Mouse (Mus musculus) heart, adult 9 months (tissue): ENCODE results near the gene Smad3.
A peak's percentile ranks its signal among the peaks of the same experiment; 100 is the strongest.

Experiments used
- DNase-seq, 2 experiments: peaks; one replicate each; pipeline ENCODE4 v3.0.0; 2022; ENCODE audit warnings: low spot score in 2 of 2

Smad3 gene

DNA sequence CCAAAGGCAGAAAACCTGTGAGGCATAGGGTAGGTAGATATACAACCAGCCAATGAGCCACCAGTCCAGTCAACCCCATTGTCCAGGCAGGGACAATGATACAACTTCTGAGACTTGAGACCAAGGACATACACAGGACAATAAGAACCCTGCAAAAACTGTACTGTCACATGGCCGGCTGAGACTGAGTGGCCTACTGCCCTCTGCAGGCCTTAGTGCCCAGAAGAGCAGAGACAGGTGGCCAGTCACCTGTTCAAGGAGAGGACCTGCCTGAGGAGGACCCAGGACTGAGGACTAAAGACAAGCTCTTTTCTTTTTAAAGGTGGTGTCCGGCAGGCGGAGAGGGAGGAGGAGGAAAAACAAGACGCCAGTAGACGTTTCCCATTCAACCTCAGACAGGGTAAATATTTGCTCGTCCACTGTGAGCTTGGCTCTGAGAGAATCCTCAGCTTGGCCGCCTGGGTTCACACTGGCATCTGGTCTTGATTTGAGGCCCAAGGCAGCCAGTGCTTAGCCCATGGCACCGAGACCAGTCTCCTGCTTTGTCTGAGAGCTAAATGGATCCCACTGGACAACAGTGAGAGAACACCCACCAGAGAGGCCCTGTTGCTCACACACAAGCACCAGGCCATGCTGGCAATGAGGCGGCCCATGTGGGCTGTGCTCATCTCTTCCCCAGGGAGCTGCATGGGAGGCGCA is 56.4 kb downstream of the Smad3 start:
- DNase-seq: no peak

DNA sequence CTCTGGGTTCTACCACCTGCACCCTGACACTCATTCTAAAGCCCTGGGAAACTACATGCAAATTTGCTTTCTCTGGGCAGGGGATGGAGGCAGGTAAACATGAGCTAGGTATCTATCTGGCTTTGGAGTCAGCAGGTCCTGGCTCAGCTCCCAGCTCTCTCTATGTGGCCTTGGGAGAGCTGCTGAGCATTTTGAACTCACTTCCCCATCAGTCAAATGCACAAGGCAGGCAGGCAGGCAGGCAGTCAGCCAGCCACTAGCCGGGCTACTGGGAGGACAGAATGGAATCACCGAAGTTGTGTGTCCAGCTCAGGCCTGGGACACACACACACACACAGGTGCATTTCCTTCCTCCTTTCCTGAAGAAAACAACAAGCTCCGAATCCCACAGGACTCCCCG is 58.6 kb downstream of the Smad3 start:
- DNase-seq: no peak

DNA sequence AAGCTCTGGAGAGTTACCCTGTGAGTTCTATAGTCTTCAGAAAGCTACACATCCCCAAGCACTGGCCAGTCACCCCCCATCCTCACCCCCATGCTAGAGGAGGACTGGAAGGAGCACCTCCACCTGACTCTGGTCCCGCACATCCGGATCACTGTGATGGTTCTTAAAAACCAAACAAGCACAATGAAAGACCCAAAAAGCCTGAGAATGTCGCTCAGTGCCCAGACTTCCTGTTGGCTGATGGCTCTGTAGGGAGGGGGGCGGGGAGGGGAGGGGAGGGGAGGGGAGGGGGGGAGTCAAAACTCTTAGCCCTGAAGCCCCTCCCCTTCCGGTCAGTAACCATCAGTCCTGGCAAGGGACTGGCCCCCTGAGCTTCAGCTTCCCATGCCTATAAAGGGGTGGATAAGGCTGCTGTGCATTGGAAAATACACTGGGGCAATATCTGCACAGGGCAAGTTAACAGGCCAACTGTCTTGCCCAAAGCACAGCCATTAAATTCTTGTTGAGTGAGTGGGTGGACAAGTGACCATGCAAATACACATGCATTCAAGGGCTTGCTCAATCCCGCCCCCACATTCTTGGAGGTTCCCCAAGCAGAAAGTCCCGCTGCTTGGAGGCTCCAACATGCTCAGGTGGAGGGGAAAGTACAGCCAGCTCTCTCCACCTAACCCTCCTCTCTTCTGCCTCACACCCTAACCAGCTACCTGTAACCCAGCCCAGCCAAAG is 59.3 kb downstream of the Smad3 start:
- no peak for DNase-seq

DNA sequence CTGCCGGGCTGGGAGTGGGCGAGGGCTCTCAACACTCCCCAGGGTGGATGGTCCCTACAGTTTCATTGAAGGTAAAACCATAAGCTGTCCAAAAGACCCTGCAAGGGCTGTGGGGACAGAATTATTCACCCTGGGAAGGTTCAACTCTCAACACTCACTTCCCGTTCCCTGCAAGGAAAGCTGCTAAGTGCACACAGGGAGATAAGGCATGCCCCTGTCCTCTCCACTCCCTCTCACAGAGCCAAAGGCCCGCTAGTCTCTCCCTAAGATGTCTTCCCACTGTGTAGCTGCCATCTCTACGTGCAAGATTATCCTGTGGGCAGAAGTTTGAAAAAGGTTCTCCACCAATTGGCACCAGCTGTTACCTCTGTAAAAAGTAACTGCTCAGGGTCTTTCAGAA is 60.2 kb downstream of the Smad3 start:
- DNase-seq: no peak

DNA sequence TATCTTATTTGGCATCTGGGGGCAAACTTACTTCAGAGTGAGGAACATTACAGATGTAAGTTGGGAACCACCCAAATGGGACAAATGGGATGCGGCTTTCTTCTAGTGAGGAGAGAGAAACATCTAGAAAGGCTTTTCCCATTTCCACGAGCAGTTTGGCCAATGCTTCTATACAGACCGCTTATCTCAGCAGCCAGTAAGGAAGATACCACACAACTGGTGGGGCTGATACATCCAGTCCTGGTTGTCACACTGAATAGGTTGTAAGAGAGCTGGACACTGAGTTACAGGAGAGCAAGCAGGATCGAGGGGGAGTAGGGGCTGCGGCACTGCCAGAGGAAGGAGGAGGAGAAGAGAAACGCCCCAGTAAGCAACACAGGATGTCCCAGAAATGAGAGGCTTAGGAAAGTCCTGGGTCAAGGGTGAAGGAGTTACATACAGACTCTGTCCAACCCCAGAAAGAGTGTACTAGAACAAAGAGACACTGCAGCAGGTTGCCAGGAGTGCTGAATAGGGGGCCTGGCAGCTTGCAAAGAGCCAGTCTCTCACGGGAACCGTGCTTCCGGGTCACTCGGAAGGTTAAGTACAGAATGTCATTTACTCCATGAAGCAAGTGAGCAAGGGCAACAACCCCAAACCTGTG is 61.2 kb downstream of the Smad3 start:
- no peak for DNase-seq

DNA sequence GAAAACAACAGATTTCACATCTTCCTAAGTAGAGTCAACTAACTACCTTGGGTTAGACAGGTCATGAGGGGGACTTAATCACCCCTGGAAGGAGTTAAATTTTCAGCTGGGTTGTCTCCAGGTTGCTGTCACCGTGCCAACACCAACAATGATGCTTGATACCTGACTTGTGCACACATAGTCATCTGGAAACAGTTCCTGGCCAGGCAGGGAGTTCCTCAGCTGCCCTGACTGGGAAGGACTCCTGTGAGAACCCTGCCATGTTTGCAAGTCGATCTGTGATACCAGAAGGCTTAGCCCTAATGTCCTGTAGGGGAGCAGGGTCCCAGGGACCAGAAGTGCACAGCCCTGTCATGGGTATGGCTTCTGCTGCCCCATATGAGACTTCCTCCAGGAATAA is 65.8 kb downstream of the Smad3 start:
- no peak for DNase-seq

DNA sequence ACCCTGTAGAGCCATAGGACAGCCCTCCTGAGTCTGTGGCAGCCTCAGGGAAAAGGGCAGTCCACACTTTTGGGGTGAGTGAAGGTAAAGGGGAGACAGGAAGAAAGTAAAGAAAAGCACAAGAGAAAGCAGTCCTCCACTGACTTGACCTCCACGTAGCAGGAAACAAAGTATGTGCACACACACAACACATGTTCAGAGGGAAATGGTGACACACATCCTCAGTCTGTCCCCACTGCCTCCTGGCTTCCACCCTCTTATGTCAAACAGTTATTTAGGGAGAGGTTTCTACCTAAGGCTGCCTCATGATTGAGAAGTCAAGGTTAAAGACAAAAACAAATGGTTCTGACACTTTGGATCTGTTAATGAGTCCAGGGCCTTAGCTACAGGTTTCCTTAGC is 67.3 kb downstream of the Smad3 start:
- no peak for DNase-seq

DNA sequence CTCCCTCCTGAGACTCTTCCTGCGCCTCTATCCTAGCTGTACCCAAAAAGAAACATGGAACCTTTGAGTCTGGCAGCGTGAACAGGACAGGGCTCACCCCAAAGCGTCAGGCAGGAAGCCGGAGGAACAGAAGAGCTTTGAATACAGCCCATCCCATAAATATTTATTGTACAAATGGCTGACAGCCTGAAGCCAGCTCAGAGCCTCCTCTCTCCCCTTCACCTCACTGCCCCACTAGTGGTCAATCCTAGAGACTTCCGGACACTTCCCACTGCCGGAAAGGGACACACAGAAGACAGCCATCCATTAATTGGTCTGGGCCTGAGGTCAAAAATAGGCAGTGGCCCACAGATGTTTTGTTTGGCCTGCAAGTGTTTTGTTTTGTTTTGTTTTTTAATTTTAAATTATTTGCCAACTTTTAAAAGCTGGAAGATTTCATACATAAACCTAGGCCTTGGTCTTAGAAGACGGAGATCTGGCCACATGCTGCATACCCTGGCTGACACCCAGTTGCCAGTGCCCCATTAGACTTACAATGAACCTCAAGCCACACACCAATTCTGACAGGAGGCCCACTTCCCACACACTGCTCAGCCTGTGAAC is 70.3 kb downstream of the Smad3 start:
- DNase-seq: no peak

DNA sequence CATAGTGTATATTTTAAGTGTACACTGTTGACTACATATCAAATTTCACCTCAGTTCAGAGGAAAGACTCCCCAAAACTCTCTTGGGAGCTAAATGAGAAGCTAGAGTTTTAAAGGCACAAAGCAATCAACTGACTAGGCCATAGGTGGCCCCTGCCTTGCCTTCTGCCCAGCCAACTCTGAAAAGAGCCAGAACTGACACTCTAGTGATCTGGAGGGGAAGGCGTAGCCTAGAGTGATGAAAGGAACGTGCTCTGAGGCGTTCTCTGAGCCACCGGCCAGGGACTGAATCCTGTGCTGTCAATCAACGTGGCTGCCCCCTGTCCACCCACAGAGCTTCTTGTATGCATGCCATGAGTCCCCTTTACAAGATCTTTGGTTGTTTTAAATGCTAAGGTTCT is 72.4 kb downstream of the Smad3 start:
- DNase-seq: no peak

DNA sequence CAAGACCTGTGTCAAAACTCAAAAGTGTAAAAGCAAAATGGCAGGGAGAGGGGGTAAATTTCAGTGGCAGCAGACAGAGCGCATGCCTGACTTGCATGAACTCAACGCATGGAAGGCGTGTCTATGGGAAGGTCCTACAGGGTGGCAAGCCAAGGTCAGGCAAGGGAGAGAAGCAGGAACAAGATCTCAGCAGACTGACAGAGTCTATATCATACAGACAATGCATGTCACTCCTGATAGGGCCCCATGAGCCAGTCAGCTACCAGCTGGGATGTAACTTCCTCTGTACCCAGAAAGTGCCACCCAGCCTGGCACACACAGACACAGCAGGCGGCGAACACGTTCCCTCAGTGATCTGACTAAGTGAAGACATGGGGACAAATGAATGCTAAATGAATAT is 73.5 kb downstream of the Smad3 start:
- no peak for DNase-seq

DNA sequence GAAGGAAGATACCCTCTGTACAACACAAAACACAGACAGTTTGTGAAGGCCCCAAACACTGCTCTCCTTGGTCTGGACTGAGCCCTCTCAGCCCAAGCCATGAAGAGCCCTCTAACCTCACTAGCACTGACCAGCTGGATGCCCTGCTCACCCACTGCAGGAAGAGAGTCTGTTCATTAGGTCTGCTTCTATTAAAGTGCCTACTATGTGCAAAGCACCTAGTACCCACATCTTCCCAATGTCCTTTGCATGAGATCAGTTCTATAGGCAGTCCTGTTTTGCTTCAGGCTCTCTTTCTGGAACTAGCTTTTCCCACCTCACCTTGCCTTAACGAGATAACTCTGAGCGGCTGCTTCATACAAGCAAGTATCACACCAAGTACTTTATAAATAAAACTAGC is 74.9 kb downstream of the Smad3 start:
- DNase-seq: no peak

DNA sequence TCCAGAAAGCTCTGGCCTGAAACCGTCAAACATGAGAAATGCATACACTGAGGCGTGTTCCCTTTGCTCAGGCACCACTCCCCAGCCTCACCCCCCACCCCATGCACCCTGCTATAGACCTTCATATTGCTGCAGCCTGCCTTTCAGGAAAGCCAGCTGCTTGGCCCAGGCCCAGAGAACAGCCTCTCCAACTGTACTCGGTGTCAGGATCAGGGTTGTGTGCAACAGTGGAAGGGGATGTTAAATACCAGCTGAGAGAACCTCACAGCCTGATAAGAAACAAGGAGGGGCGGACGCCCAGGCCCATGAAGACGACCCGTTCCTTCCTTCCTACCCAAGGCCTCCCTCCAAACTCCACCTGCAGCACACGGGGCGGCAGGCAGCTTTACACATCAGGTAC is 75.5 kb downstream of the Smad3 start:
- DNase-seq: no peak

DNA sequence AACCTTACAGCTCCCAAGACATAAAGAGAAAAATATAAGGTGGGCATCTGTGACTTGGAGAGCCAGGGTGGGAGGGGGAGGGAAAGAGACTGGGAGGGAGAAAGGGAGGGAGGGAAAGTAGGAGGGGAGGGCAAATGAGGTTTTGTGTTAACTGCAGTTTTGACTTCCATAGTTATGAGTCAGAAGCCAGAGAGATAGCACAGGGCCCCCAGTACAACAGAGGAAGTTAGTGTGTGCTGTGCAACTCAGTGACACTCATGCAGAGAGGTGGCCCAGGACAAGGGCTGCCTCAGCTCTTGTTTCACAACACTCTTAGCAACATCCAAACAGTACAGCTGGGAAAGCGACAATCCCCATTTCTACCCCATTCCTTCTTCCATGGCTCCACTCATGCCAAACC is 79.7 kb downstream of the Smad3 start:
- no peak for DNase-seq

DNA sequence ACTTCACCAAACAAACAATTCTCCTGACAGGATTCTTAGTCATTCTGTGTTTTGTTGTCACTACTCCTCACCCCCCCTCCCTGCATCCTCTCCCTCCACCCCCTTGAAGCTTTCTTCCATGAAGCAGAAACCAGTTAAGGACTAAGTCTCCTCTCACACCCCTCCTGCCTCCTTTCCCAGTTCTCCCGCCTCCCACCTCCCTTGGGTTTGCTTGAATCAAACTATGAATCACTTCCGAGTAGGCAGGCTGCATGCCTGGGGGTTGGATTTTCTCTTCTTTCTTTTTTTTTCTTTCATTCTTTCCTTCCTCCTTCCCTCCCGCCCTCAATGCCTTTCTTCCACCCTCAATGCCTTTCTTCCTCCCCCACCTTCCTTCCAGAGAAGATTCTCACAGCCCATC is 80.2 kb downstream of the Smad3 start:
- DNase-seq: peak; percentile 58 to 62

DNA sequence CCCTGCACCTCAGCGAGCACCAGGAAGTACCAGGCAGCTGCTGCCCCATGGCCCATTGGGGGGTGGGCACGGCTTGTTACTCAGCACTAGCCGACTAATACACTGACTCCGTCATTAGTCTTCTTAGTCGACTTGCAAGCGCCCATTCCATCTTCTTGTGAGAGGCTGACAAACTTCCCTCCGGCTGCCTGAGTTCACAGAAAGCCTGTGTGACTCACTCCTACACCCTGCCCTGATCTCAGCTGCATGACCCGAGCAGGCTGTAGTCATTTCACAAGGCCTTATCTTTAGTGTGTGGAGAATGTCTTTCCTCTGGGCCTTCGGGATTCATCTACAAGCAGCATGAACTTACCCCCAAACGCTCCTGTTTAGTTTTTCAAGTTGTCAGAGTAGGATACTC is 83.2 kb downstream of the Smad3 start:
- peak in 1 of 2 experiments; percentile 50 for DNase-seq

DNA sequence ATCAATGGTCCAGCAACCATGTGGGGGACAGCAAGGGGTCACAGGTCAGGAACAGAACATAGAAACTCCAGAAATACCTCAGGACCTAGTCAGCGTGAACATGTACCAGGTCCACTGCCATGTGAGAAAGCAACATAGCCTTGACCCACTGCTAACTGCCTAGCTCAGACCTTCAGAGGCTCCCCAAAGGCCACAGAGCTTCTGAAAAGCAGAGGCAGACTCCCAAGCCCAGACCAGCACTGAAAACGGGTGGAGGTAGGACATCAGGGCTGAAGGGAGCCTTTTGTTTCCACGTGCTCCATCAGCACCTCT is 84.3 kb downstream of the Smad3 start:
- DNase-seq: no peak

DNA sequence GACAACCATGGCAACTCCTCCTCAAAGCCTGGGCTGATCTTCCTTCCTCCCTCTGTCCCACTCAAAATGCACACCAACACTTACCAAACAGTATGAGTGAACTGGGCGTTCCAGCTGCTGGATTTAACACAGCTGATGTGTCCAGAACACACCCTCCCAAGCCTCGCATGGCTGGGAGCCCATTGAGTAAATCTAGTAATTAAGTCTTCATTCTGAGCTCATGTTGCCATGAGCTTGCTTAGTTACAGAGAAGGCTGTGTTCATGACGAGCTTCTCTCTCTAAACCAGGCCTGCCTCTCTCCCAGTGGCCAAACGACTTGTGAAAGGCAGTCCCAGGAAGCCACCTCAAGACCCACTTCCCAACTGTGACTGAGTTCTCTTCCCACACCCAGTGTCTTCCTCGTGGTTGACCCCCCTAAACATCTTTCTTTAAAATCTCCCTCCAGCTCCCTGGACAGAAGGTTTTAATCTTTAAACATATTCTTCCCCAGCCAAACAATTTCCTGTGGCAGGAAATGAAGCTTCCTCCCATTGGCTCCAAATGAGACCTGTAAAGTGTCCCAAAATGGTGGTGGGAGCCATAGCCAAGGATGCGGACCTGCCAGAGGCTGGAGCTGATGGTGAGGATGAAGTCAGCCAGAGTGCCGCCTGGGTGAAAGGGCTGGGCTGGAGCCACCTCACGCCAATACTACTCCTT is 84.8 kb downstream of the Smad3 start:
- peak; percentile 73 to 75 for DNase-seq

DNA sequence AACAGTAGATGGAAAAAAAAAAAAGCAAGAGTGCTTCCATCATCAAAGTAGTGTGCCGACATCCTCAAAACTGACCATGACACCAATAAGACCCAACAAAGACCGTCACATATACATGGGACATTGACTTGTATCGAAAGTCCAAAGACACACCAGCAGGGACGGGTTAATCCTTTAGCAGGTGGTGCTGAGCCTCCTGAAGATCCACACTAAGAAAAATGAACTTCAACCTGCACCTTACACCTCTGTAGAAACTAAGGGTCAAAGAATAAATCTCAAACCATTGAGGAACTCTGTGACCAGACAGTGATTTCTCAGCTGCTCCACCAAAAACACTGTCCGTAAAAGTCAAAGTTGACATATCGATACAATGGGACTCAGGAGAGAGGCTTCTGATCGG is 88.0 kb downstream of the Smad3 start:
- DNase-seq: no peak

DNA sequence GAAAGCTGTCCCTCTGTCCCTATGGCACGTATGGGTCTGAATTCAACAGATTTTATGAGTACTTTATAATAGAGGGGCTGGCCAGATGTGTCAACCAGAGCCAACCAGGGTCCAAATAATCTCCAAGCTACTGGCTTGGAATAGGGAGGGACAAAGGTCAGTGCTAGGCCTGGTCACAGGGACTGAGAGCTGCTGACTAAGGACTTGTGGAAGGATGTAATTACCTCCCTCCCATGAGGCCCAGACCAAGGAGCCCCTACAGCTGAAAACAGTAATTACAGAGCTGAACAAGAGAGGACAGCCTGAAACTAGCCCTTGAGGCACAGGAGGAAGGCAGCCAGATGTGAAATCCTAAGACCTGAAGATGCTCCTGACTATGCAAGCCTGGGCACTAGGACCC is 89.2 kb downstream of the Smad3 start:
- DNase-seq: no peak

DNA sequence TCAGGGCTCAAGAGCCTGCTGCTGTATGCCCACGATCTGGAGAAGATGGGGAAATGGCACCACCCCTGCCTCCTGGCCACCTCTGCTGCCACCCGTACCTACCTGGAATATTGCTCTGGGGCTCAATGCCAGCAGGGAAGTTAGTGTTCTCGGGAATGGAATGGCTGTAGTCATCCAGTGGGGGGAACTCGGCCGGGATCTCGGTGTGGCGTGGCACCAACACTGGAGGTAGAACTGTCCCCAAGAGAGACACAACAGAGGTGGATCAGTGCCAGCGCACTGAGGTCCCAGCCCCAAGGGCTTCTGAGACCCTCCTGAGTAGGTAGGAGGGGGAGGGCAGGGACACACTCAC is 90.4 kb downstream of the Smad3 start:
- no peak for DNase-seq

DNA sequence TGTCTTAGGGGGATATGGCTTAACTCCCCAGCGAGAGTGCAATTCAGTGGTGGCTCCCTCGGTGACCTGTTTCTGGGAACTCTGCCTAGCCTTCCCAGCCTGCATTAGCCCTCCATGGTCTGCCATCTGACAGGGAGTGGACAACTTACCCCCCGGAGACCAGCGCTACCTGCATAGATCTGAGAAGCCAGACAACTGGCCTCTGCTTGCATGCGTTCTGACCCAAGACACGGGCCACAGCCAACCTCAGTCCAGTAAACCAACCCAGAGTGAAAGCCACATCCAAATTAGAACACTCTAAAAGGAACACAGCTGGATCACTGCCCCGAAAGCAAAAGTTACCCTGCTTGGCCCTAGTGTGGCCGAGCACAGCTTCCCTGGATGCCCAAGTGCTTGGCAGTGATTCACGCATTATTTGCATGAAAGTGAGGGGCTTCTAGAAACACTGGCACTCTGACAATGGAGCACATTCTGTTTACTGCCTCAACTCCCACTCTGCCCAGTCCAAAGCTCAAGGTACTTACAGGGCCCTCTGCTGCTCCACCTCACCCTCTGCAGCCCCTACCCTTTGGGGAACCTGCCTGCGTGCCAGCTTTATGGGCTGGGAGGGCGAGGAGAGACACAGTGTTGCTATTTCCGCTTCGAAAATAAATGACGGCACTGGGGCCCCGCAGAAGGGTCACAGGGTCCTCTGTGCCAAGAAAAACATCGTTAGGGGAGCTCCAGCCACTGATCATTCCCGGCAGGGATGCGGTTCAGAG is 91.0 kb downstream of the Smad3 start:
- peak; percentile 57 to 71 for DNase-seq
